Mouse (Mus musculus): ENCODE measurements around the gene Fam19a2. TPM values are rescaled to one million over a fixed set of nuclear protein-coding genes. Genes with fewer than 3 reads are reported as not detected.

Fam19a2 gene
- not detected in 2 replicates for total RNA-seq (2017)

GRCm38 (mm10) chr10:123263876-123264309, at the start of gene Fam19a2:
Fam19a2 (plus strand) TSS chr10:123263996.
- ATAC-seq (ENCODE audit: extremely low read depth, insufficient number of reproducible peaks, low FRiP score, poor library complexity, severe bottlenecking) = peak; percentile 44; the same call in 1 of the 2 replicates

- no peak for ATAC-seq (ENCODE audit: extremely low read depth, insufficient number of reproducible peaks, low FRiP score, poor library complexity, severe bottlenecking)
Observed at GRCm38 (mm10) chr10:123222785-123223184, 41.0 kb upstream of the Fam19a2 start.

GRCm38 (mm10) chr10:123229420-123229819, 34.4 kb upstream of the Fam19a2 start:
- no peak for ATAC-seq (ENCODE audit: extremely low read depth, insufficient number of reproducible peaks, low FRiP score, poor library complexity, severe bottlenecking)

- no peak for ATAC-seq (ENCODE audit: extremely low read depth, insufficient number of reproducible peaks, low FRiP score, poor library complexity, severe bottlenecking)
Observed at GRCm38 (mm10) chr10:123248063-123248462, 15.7 kb upstream of the Fam19a2 start.

- no peak for ATAC-seq (ENCODE audit: extremely low read depth, insufficient number of reproducible peaks, low FRiP score, poor library complexity, severe bottlenecking)
Observed at GRCm38 (mm10) chr10:123251904-123252303, 11.9 kb upstream of the Fam19a2 start.

GRCm38 (mm10) chr10:123254299-123254698, 9.5 kb upstream of the Fam19a2 start:
- ATAC-seq (ENCODE audit: extremely low read depth, insufficient number of reproducible peaks, low FRiP score, poor library complexity, severe bottlenecking) = no peak

GRCm38 (mm10) chr10:123255674-123256348, 8.0 kb upstream of the Fam19a2 start:
- ATAC-seq (ENCODE audit: extremely low read depth, insufficient number of reproducible peaks, low FRiP score, poor library complexity, severe bottlenecking) = no peak

GRCm38 (mm10) chr10:123264461-123265191, 830 bp downstream of the Fam19a2 start:
- ATAC-seq (ENCODE audit: extremely low read depth, insufficient number of reproducible peaks, low FRiP score, poor library complexity, severe bottlenecking) = no peak

- 0 out of 2 replicates have a peak, but pooled peaks have one; percentile 16 for ATAC-seq (ENCODE audit: extremely low read depth, insufficient number of reproducible peaks, low FRiP score, poor library complexity, severe bottlenecking)
Observed at GRCm38 (mm10) chr10:123265241-123265790, 1.5 kb downstream of the Fam19a2 start.

- no peak for ATAC-seq (ENCODE audit: extremely low read depth, insufficient number of reproducible peaks, low FRiP score, poor library complexity, severe bottlenecking)
Observed at GRCm38 (mm10) chr10:123268568-123268967, 4.8 kb downstream of the Fam19a2 start.

GRCm38 (mm10) chr10:123274554-123274953, 10.8 kb downstream of the Fam19a2 start:
- ATAC-seq (ENCODE audit: extremely low read depth, insufficient number of reproducible peaks, low FRiP score, poor library complexity, severe bottlenecking) = no peak

- no peak for ATAC-seq (ENCODE audit: extremely low read depth, insufficient number of reproducible peaks, low FRiP score, poor library complexity, severe bottlenecking)
Observed at GRCm38 (mm10) chr10:123307300-123307699, 43.5 kb downstream of the Fam19a2 start.

GRCm38 (mm10) chr10:123326271-123326670, 62.5 kb downstream of the Fam19a2 start:
- no peak for ATAC-seq (ENCODE audit: extremely low read depth, insufficient number of reproducible peaks, low FRiP score, poor library complexity, severe bottlenecking)

GRCm38 (mm10) chr10:123341280-123341679, 77.5 kb downstream of the Fam19a2 start:
- ATAC-seq (ENCODE audit: extremely low read depth, insufficient number of reproducible peaks, low FRiP score, poor library complexity, severe bottlenecking) = no peak

- ATAC-seq (ENCODE audit: extremely low read depth, insufficient number of reproducible peaks, low FRiP score, poor library complexity, severe bottlenecking) = no peak
Observed at GRCm38 (mm10) chr10:123342591-123343236, 78.9 kb downstream of the Fam19a2 start.

GRCm38 (mm10) chr10:123346301-123346700, 82.5 kb downstream of the Fam19a2 start:
- ATAC-seq (ENCODE audit: extremely low read depth, insufficient number of reproducible peaks, low FRiP score, poor library complexity, severe bottlenecking) = no peak

- ATAC-seq (ENCODE audit: extremely low read depth, insufficient number of reproducible peaks, low FRiP score, poor library complexity, severe bottlenecking) = no peak
Observed at GRCm38 (mm10) chr10:123353667-123354066, 89.9 kb downstream of the Fam19a2 start.

- ATAC-seq (ENCODE audit: extremely low read depth, insufficient number of reproducible peaks, low FRiP score, poor library complexity, severe bottlenecking) = no peak
Observed at GRCm38 (mm10) chr10:123357010-123357409, 93.2 kb downstream of the Fam19a2 start.

- no peak for ATAC-seq (ENCODE audit: extremely low read depth, insufficient number of reproducible peaks, low FRiP score, poor library complexity, severe bottlenecking)
Observed at GRCm38 (mm10) chr10:123360492-123360891, 96.7 kb downstream of the Fam19a2 start.
